Mouse (Mus musculus) brain, embryonic 14.5 days (tissue): Measurements from ENCODE around the gene Hrasls5.

Experiments used
- CTCF ChIP-seq: fragments of 200-500 bp; IDR thresholded peaks from 2 replicates; pipeline ENCODE4 v1.5.1; 2012; ENCODE audit warnings: inconsistent platforms, mild to moderate bottlenecking, moderate library complexity, borderline replicate concordance; ENCODE audit not compliant: insufficient read depth, insufficient read length; ENCODE audit errors: extremely low read depth
- POLR2A ChIP-seq: fragments of 200-500 bp; IDR thresholded peaks from 2 replicates; pipeline ENCODE4 v1.6.1; 2012; ENCODE audit warnings: mild to moderate bottlenecking, inconsistent platforms, borderline replicate concordance; ENCODE audit not compliant: poor library complexity, insufficient read depth, insufficient read length, severe bottlenecking; ENCODE audit errors: extremely low read depth

GRCm38 (mm10) chr19:7598481-7598880 is 13.9 kb upstream of the Hrasls5 start:
- TF ChIP-seq CTCF (no peak), POLR2A (no peak)
